Mouse (Mus musculus): ENCODE measurements at regions not wholly inside any gene's neighbourhood (a gene's known extent, or its start where the extent isn't known, plus 50 kb on each side); places are given as distances from the start of the nearest gene placed in this dataset.

- DNase-seq (ENCODE audit: low spot score): no peak
These were observed 95.5 kb upstream of the Dcn start for GRCm38 (mm10) chr10:97383881-97384280.

- no peak for DNase-seq (ENCODE audit: low spot score)
These were observed 92.1 kb upstream of the Dcn start for GRCm38 (mm10) chr10:97387196-97387876.

- DNase-seq (ENCODE audit: low spot score): peak; percentile 43
These were observed 89.5 kb upstream of the Dcn start for GRCm38 (mm10) chr10:97389647-97390590.

- no peak for DNase-seq (ENCODE audit: low spot score)
These were observed 82.2 kb upstream of the Dcn start for GRCm38 (mm10) chr10:97397062-97397771.

GRCm38 (mm10) chr10:97397896-97398295 is 81.5 kb upstream of the Dcn start:
- DNase-seq (ENCODE audit: low spot score): no peak

GRCm38 (mm10) chr10:97402524-97402923 is 76.9 kb upstream of the Dcn start:
- DNase-seq (ENCODE audit: low spot score): no peak

GRCm38 (mm10) chr10:97404076-97404787 is 75.2 kb upstream of the Dcn start:
- DNase-seq (ENCODE audit: low spot score): no peak

GRCm38 (mm10) chr10:97409181-97409581 is 70.2 kb upstream of the Dcn start:
- DNase-seq (ENCODE audit: low spot score): peak; percentile 66

GRCm38 (mm10) chr10:97409909-97410308 is 69.5 kb upstream of the Dcn start:
- no peak for DNase-seq (ENCODE audit: low spot score)

GRCm38 (mm10) chr10:97422579-97422978 is 56.8 kb upstream of the Dcn start:
- DNase-seq (ENCODE audit: low spot score): no peak

GRCm38 (mm10) chr10:97423039-97423700 is 56.2 kb upstream of the Dcn start:
- peak; percentile 39 for DNase-seq (ENCODE audit: low spot score)

Data from adipocyte (in vitro differentiated cells).